Mouse (Mus musculus): ENCODE data around the gene Smyd5. TPM values are rescaled to one million over a fixed set of nuclear protein-coding genes. Genes with fewer than 3 reads are reported as not detected.
A peak's percentile ranks its signal among the peaks of the same experiment; 100 is the strongest.

Smyd5 gene
- total RNA-seq (2014; rRNA removed), result 6.1 and 7.2 TPM in 2 replicates
- polyA plus RNA-seq (2012; rRNA removed), result 11.3 and 16.2 TPM in 2 replicates

DNA sequence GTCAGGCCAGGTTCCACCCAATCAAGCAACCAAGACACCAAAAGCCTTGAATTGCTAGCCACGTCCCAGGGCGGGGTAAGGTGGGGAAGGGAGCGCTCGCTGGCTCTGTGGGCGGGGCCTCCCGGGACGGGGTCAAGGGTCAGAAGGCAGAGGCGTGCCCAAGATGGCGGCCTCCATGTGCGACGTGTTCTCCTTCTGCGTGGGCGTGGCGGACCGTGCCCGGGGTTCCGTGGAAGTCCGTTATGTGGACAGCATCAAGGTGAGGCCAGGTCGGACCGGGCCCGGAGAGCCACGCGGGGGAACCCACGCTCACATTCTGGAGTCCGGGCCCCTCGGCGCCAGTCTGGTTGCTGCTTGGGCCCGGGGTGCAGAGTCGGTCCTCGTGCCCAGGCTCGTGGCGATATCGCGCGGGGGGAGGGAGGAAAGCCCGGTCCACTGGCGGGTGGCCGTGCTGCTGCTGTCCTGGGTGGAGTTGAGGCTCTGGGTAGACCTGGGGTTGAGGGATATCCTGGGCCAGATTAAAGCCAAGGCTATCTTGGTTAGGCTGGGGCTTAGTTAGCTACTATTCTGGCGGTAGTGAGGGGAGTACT, at the start of gene Smyd5:
Smyd5 (plus strand) TSS at position 148 of the 590 bp plus-strand sequence.
- H3K27ac ChIP-seq (replicated peaks; ENCODE audit: insufficient read depth, low read depth, low read length), result no peak within 1 kb of the TSS
- H3K27me3 ChIP-seq (ENCODE audit: control insufficient read depth, insufficient read depth, low read length), result no peaks in the 10 kb centered on the region
- DNase-seq (ENCODE audit: extremely low read depth, low read depth, low spot score), result peak; percentile 61
- H3K9ac ChIP-seq (ENCODE audit: low read depth, low read length), result peak within 1 kb of the TSS; percentile 77
- under 1% methylated on average over 39 of the region's 39 CpGs for WGBS
- H3K4me1 ChIP-seq (ENCODE audit: control insufficient read depth, insufficient read depth, low read length), result peaks cover 5% of the 10 kb centered on the region; the same call in 1 of the 2 replicates
- H3K4me3 ChIP-seq (ENCODE audit: insufficient read depth, low read depth, low read length), result peak within 1 kb of the TSS; percentile 89
- H3K36me3 ChIP-seq (ENCODE audit: control insufficient read depth, insufficient read depth, low read length), result no peaks in the 10 kb centered on the region
- TF ChIP-seq POLR2A (IDR thresholded peaks at IDR 0.05; ENCODE audit: extremely low read depth, insufficient read depth, low read length) (no peak), CTCF (IDR thresholded peaks at IDR 0.05; ENCODE audit: low read depth, low read length) (no peak)
- peaks cover 5% of the 10 kb centered on the region; the same call in 1 of the 2 replicates for H3K79me2 ChIP-seq (ENCODE audit: control insufficient read depth, insufficient read depth, low read length)

DNA sequence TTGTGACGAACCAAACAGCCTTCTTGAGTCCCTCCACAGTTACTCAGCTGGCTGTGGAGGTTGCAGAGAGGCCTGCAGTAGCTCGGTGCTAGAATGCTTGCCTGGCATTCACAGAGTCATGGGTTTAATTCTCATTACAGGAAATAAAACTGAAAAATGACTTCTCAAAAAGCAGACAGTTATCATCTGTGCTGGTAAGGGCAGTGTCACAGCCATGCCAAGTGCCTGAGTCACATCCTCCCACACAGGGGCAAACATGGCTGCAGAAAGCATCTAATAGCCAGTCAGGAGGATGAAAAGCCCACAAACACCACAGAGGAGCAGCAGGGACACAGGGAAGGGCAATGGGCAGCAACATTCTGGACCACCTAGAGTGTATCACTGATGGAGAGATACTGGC, 49.0 kb upstream of the Smyd5 start:
- Histone ChIP-seq H3K27ac (replicated peaks; ENCODE audit: insufficient read depth, low read depth, low read length) (no peak overlapping the region), H3K4me3 (ENCODE audit: insufficient read depth, low read depth, low read length) (no peak overlapping the region), H3K9ac (ENCODE audit: low read depth, low read length) (no peak overlapping the region), H3K4me1 (ENCODE audit: control insufficient read depth, insufficient read depth, low read length) (no peaks in the 10 kb centered on the region), H3K27me3 (ENCODE audit: control insufficient read depth, insufficient read depth, low read length) (no peaks in the 10 kb centered on the region), H3K36me3 (ENCODE audit: control insufficient read depth, insufficient read depth, low read length) (no peaks in the 10 kb centered on the region), H3K79me2 (ENCODE audit: control insufficient read depth, insufficient read depth, low read length) (no peaks in the 10 kb centered on the region)
- WGBS, result 88% methylated on average over 2 of the region's 2 CpGs
- no peak for DNase-seq (ENCODE audit: extremely low read depth, low read depth, low spot score)
- TF ChIP-seq POLR2A (IDR thresholded peaks at IDR 0.05; ENCODE audit: extremely low read depth, insufficient read depth, low read length), result no peak
- TF ChIP-seq CTCF (IDR thresholded peaks at IDR 0.05; ENCODE audit: low read depth, low read length), result no peak

DNA sequence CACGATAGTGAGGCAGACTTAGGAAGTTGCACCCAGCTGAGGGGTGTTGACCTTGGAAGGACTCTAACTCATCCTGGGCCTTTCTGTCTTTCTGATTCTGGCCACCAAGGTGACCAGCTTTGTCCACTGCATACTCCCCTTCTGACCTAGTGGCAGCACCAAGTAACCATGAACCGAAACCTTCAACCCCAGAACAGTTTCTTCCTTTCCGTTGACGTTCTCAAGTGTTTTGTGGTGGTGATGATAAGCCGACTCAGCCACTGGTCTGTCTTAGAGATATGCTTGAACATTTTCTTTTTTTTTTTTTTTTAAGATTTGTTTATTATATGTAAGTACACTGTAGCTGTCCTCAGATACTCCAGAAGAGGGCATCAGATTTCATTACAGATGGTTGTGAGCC, 43.2 kb upstream of the Smyd5 start:
- Histone ChIP-seq H3K27me3 (ENCODE audit: control insufficient read depth, insufficient read depth, low read length) (no peaks in the 10 kb centered on the region), H3K4me3 (ENCODE audit: insufficient read depth, low read depth, low read length) (no peak overlapping the region), H3K36me3 (ENCODE audit: control insufficient read depth, insufficient read depth, low read length) (no peaks in the 10 kb centered on the region), H3K9ac (ENCODE audit: low read depth, low read length) (no peak overlapping the region), H3K4me1 (ENCODE audit: control insufficient read depth, insufficient read depth, low read length) (no peaks in the 10 kb centered on the region), H3K27ac (replicated peaks; ENCODE audit: insufficient read depth, low read depth, low read length) (no peak overlapping the region), H3K79me2 (ENCODE audit: control insufficient read depth, insufficient read depth, low read length) (no peaks in the 10 kb centered on the region)
- 69% methylated on average over 5 of the region's 5 CpGs for WGBS
- TF ChIP-seq CTCF (IDR thresholded peaks at IDR 0.05; ENCODE audit: low read depth, low read length) (no peak), POLR2A (IDR thresholded peaks at IDR 0.05; ENCODE audit: extremely low read depth, insufficient read depth, low read length) (no peak)
- no peak for DNase-seq (ENCODE audit: extremely low read depth, low read depth, low spot score)

DNA sequence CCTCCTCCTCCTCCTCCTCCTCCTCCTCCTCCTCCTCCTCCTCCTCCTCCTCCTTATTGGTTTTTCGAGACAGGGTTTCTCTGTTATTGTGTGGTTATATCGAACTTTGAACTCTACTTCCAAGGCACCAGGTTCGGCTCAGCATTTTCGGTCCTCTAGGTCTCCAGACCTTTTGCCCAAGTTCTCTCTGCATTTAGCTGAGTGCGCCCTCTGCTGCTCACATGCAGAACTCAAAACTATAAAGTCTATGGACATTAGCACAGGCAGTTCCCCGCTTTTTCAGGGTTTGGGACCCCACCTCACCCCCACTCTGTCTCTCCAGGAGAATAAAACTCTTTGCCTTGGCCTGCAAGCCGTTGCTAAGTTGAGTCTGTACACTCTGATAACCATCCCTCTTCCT, 40.0 kb upstream of the Smyd5 start:
- H3K36me3 ChIP-seq (ENCODE audit: control insufficient read depth, insufficient read depth, low read length), result no peaks in the 10 kb centered on the region
- TF ChIP-seq CTCF (IDR thresholded peaks at IDR 0.05; ENCODE audit: low read depth, low read length) (peak; percentile 69), POLR2A (IDR thresholded peaks at IDR 0.05; ENCODE audit: extremely low read depth, insufficient read depth, low read length) (no peak)
- no peak overlapping the region for H3K9ac ChIP-seq (ENCODE audit: low read depth, low read length)
- WGBS, result 15% methylated on average over 6 of the region's 7 CpGs
- DNase-seq (ENCODE audit: extremely low read depth, low read depth, low spot score), result peak; percentile 40
- no peaks in the 10 kb centered on the region for H3K27me3 ChIP-seq (ENCODE audit: control insufficient read depth, insufficient read depth, low read length)
- no peak overlapping the region for H3K4me3 ChIP-seq (ENCODE audit: insufficient read depth, low read depth, low read length)
- H3K4me1 ChIP-seq (ENCODE audit: control insufficient read depth, insufficient read depth, low read length), result no peaks in the 10 kb centered on the region
- no peak overlapping the region for H3K27ac ChIP-seq (replicated peaks; ENCODE audit: insufficient read depth, low read depth, low read length)
- no peaks in the 10 kb centered on the region for H3K79me2 ChIP-seq (ENCODE audit: control insufficient read depth, insufficient read depth, low read length)

DNA sequence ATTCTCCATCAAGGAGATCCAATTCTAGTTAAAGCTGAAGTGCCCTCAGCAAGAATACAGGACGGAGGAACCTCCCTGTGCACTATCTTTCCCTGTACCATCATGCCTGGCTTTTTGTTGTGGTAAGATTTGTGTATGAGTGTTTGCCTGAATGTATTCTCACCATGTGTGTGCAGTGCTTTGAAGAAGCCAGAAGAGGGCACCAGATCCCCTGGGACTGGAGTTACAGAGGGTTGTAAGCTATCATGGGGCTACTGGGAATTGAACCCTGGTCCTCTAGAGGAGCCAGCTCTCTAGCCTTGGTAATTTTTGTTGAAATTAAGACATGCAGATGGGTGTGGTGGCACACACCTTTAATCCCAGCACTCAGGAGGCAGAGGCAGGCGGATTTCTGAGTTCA, 36.4 kb upstream of the Smyd5 start:
- 88% methylated on average over 2 of the region's 2 CpGs for WGBS
- H3K4me1 ChIP-seq (ENCODE audit: control insufficient read depth, insufficient read depth, low read length), result no peaks in the 10 kb centered on the region
- no peak overlapping the region for H3K27ac ChIP-seq (replicated peaks; ENCODE audit: insufficient read depth, low read depth, low read length)
- H3K27me3 ChIP-seq (ENCODE audit: control insufficient read depth, insufficient read depth, low read length), result no peaks in the 10 kb centered on the region
- H3K4me3 ChIP-seq (ENCODE audit: insufficient read depth, low read depth, low read length), result no peak overlapping the region
- H3K9ac ChIP-seq (ENCODE audit: low read depth, low read length), result no peak overlapping the region
- no peak for TF ChIP-seq CTCF (IDR thresholded peaks at IDR 0.05; ENCODE audit: low read depth, low read length)
- TF ChIP-seq POLR2A (IDR thresholded peaks at IDR 0.05; ENCODE audit: extremely low read depth, insufficient read depth, low read length), result no peak
- no peaks in the 10 kb centered on the region for H3K36me3 ChIP-seq (ENCODE audit: control insufficient read depth, insufficient read depth, low read length)
- no peaks in the 10 kb centered on the region for H3K79me2 ChIP-seq (ENCODE audit: control insufficient read depth, insufficient read depth, low read length)
- DNase-seq (ENCODE audit: extremely low read depth, low read depth, low spot score), result no peak

DNA sequence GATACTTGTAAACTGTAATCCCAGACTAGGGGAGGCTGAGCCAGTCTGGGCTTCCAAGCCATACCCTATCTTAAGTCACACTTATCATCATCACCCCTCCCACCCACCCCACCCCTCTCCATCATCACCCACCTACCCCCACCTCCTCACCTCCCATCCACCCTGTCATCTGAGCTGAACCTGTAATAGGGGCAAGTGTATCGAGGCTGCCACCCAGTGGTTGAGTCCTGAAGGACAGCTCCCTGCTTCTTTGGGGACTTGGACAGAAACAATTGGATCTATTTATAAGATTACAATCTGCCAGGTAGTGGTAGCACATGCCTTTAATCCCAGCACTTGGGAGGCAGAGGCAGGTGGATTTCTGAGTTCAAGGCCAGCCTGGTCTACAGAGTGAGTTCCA, 34.6 kb upstream of the Smyd5 start:
- peak; percentile 24 for DNase-seq (ENCODE audit: extremely low read depth, low read depth, low spot score)
- Histone ChIP-seq H3K4me3 (ENCODE audit: insufficient read depth, low read depth, low read length) (no peak overlapping the region), H3K27ac (replicated peaks; ENCODE audit: insufficient read depth, low read depth, low read length) (no peak overlapping the region), H3K9ac (ENCODE audit: low read depth, low read length) (no peak overlapping the region), H3K4me1 (ENCODE audit: control insufficient read depth, insufficient read depth, low read length) (no peaks in the 10 kb centered on the region), H3K79me2 (ENCODE audit: control insufficient read depth, insufficient read depth, low read length) (no peaks in the 10 kb centered on the region), H3K36me3 (ENCODE audit: control insufficient read depth, insufficient read depth, low read length) (no peaks in the 10 kb centered on the region), H3K27me3 (ENCODE audit: control insufficient read depth, insufficient read depth, low read length) (no peaks in the 10 kb centered on the region)
- WGBS, result 33% methylated on average over 1 of the region's 1 CpGs
- TF ChIP-seq POLR2A (IDR thresholded peaks at IDR 0.05; ENCODE audit: extremely low read depth, insufficient read depth, low read length) (no peak), CTCF (IDR thresholded peaks at IDR 0.05; ENCODE audit: low read depth, low read length) (peak; percentile 73)
